Mouse (Mus musculus): Measurements from ENCODE around the gene Med15. TPM values are rescaled to one million over a fixed set of nuclear protein-coding genes. Genes with fewer than 3 reads are reported as not detected.
A peak's percentile ranks its signal among the peaks of the same experiment; 100 is the strongest.

Gene Med15
- polyA plus RNA-seq, 1 experiment from 2014 or later: 39.2 TPM

DNA sequence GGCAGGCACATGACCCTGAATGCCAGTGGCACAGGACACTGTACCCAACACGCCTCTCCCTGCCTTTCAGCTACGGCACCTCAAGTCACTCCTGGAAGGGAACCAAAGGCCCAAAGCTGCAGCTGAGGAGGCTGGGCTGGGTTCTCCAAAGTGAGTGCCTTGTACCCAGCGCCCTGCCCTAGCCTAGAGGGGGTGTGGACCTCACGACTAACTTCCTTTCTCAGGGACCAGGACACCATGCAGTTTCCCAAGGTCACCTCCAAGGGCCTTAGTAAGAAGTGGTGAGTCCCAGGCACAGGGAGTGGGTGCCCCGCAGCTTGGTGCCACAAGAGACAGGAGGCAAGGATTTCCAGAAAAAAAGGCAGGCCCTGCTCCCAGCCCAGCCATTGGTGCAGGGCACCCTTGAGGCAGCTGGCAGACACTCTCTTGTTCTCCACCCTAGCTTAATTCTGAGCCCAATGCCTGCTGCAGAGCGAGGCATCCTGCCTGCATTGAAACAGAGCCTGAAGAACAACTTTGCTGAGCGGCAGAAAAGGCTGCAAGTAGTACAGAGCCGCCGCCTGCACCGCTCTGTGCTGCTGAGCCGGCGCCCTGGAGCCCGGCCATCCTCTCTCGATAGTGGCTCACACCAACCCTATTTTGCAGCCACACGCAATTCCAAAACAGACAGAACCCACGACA is 82.6 kb downstream of the Med15 start:
- no peak overlapping the region for H3K9ac ChIP-seq (ENCODE audit: low read length)
- H3K36me3 ChIP-seq (ENCODE audit: control insufficient read depth, insufficient read depth, low read length): peaks cover 35% of the 10 kb centered on the region
- ATAC-seq (ENCODE audit: insufficient read depth, low FRiP score): no peak
- 84% methylated on average over 16 of the region's 16 CpGs for WGBS
- no peak overlapping the region for H3K4me3 ChIP-seq (replicated peaks; ENCODE audit: low read length)
- H3K4me1 ChIP-seq (ENCODE audit: control insufficient read depth, insufficient read depth, low read length): peaks cover 7% of the 10 kb centered on the region
- no peak overlapping the region for H3K27ac ChIP-seq (ENCODE audit: low read length)
- H3K27me3 ChIP-seq (ENCODE audit: control insufficient read depth, insufficient read depth, low read length): no peaks in the 10 kb centered on the region
- H3K4me2 ChIP-seq (ENCODE audit: low read depth, low read length): no peak overlapping the region
- H3K9me3 ChIP-seq (replicated peaks; ENCODE audit: control insufficient read depth, low read length): no peaks in the 10 kb centered on the region

- no peak for ATAC-seq (ENCODE audit: insufficient read depth, low FRiP score)
- Histone ChIP-seq H3K27me3 (ENCODE audit: control insufficient read depth, insufficient read depth, low read length) (no peaks in the 10 kb centered on the region), H3K4me3 (replicated peaks; ENCODE audit: low read length) (no peak overlapping the region), H3K27ac (ENCODE audit: low read length) (no peak overlapping the region), H3K4me2 (ENCODE audit: low read depth, low read length) (no peak overlapping the region), H3K4me1 (ENCODE audit: control insufficient read depth, insufficient read depth, low read length) (peaks cover 7% of the 10 kb centered on the region), H3K9me3 (replicated peaks; ENCODE audit: control insufficient read depth, low read length) (no peaks in the 10 kb centered on the region), H3K36me3 (ENCODE audit: control insufficient read depth, insufficient read depth, low read length) (peaks cover 17% of the 10 kb centered on the region), H3K9ac (ENCODE audit: low read length) (no peak overlapping the region)
- 83% methylated on average over 10 of the region's 10 CpGs for WGBS
Measured at GRCm38 (mm10) chr16:17647566-17648340, 84.9 kb downstream of the Med15 start.

DNA sequence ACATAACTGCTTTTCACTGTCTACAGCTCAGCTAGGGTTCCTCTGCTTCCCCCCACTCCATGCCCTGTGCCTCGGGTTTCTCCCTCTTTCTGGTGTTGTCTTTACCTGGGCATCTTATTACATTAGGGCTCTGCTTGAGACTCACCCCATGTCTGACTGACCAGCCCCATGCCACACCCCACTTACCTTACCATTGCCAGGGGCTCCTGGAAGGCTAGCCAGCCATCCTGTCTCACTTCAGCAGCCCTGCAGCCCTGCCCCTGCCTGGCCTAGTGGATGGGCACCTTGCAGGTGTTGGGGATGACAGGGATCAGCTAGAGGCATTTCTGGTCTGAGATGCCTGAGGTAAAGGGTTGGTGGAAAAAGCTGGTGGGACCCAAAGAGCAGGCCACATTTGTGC is 85.5 kb downstream of the Med15 start:
- Histone ChIP-seq H3K27ac (ENCODE audit: low read length) (no peak overlapping the region), H3K9ac (ENCODE audit: low read length) (peak overlapping the region; percentile 75; the same call in 1 of the 2 replicates), H3K4me2 (ENCODE audit: low read depth, low read length) (peak overlapping the region; percentile 94), H3K9me3 (replicated peaks; ENCODE audit: control insufficient read depth, low read length) (no peaks in the 10 kb centered on the region), H3K4me1 (ENCODE audit: control insufficient read depth, insufficient read depth, low read length) (peaks cover 7% of the 10 kb centered on the region), H3K4me3 (replicated peaks; ENCODE audit: low read length) (peak overlapping the region; percentile 57), H3K36me3 (ENCODE audit: control insufficient read depth, insufficient read depth, low read length) (peaks cover 17% of the 10 kb centered on the region), H3K27me3 (ENCODE audit: control insufficient read depth, insufficient read depth, low read length) (no peaks in the 10 kb centered on the region)
- 30% methylated on average over 1 of the region's 1 CpGs for WGBS
- no peak for ATAC-seq (ENCODE audit: insufficient read depth, low FRiP score)

DNA sequence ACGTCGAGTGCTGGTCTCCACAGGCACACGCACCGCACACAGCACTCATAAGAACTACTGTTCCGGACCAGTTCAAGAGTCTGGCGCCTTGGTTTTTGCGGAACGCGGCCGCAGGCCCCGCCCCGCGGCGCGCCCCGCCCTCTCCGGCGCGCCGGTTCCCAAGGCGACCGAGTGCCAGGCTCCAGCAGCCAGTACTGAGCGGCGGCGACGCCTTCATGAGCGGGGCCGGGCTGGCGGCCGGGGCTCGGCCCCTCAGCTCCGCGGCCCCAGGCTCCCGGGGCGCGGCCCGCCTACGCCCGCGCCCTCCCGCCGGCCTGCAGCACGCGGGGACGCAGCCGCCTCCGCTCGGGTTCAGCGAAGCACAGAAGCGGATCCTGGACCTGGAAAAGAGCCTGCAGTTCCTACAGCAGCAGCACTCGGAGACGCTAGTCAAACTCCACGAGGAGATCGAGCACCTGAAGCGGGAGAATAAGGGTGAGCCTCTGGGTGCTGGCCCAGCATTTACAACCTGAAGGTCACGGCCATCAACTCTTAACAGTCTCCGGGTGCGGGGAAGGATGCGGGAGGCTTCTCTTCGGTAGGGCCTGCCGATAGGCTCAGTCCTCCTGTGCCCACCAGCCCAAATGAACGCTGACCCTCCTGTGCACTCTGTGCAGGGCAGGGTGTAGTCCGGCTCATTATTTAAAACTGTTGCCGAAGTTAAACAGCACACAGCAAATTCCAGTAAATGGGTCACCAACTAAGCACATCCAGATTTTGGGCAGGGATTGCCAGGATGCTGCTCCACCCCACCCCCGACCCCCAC is 86.2 kb downstream of the Med15 start, which contains the start of gene Ccdc74a:
Ccdc74a (plus strand) TSS at position 161 of the 805 bp plus-strand sequence.
- Histone ChIP-seq H3K9me3 (replicated peaks; ENCODE audit: control insufficient read depth, low read length) (no peaks in the 10 kb centered on the region), H3K4me3 (replicated peaks; ENCODE audit: low read length) (peak within 1 kb of the TSS; percentile 57), H3K9ac (ENCODE audit: low read length) (peak within 1 kb of the TSS; percentile 75), H3K27ac (ENCODE audit: low read length) (peak within 1 kb of the TSS; percentile 29; the same call in 1 of the 2 replicates), H3K27me3 (ENCODE audit: control insufficient read depth, insufficient read depth, low read length) (no peaks in the 10 kb centered on the region), H3K4me2 (ENCODE audit: low read depth, low read length) (peak within 1 kb of the TSS; percentile 94), H3K36me3 (ENCODE audit: control insufficient read depth, insufficient read depth, low read length) (peaks cover 15% of the 10 kb centered on the region), H3K4me1 (ENCODE audit: control insufficient read depth, insufficient read depth, low read length) (peaks cover 7% of the 10 kb centered on the region)
- 2% methylated on average over 65 of the region's 65 CpGs for WGBS
- ATAC-seq (ENCODE audit: insufficient read depth, low FRiP score): peak; percentile 97

DNA sequence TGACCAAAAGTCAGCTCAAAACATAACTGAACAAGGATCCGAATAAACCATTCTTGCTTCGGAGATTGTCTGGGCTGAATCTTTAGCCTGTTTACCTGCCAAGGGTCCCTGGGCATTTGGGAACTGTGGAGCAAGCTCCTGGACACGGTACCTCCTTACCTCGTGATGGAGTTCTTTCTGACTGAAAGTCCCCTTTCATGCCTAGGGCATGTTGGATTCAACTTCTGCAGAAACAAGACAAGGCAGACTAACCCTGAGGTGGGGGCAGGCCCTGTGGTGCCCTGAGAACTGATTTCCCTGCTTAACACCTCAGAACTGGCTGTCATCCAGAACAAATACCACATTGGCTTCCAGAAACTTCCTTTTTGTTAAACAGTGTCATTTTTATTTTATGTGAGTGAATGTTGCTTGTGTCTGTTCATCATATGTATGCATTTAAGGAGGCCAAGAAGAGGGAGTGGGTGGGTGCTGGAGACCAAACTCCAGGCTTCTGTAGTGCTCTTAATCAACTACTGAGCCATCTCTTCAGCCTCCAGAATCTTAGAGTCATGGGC is 89.2 kb downstream of the Med15 start:
- H3K27me3 ChIP-seq (ENCODE audit: control insufficient read depth, insufficient read depth, low read length): no peaks in the 10 kb centered on the region
- H3K36me3 ChIP-seq (ENCODE audit: control insufficient read depth, insufficient read depth, low read length): peaks cover 28% of the 10 kb centered on the region
- ATAC-seq (ENCODE audit: insufficient read depth, low FRiP score): no peak
- 92% methylated on average over 4 of the region's 4 CpGs for WGBS
- H3K4me3 ChIP-seq (replicated peaks; ENCODE audit: low read length): no peak overlapping the region
- H3K9me3 ChIP-seq (replicated peaks; ENCODE audit: control insufficient read depth, low read length): no peaks in the 10 kb centered on the region
- H3K27ac ChIP-seq (ENCODE audit: low read length): no peak overlapping the region
- no peak overlapping the region for H3K4me2 ChIP-seq (ENCODE audit: low read depth, low read length)
- H3K4me1 ChIP-seq (ENCODE audit: control insufficient read depth, insufficient read depth, low read length): peaks cover 7% of the 10 kb centered on the region
- no peak overlapping the region for H3K9ac ChIP-seq (ENCODE audit: low read length)

GRCm38 (mm10) chr16:17642311-17642710 is 90.4 kb downstream of the Med15 start:
- Histone ChIP-seq H3K4me1 (ENCODE audit: control insufficient read depth, insufficient read depth, low read length) (peaks cover 7% of the 10 kb centered on the region), H3K36me3 (ENCODE audit: control insufficient read depth, insufficient read depth, low read length) (peaks cover 31% of the 10 kb centered on the region), H3K27me3 (ENCODE audit: control insufficient read depth, insufficient read depth, low read length) (no peaks in the 10 kb centered on the region), H3K27ac (ENCODE audit: low read length) (no peak overlapping the region), H3K4me3 (replicated peaks; ENCODE audit: low read length) (no peak overlapping the region), H3K4me2 (ENCODE audit: low read depth, low read length) (no peak overlapping the region), H3K9me3 (replicated peaks; ENCODE audit: control insufficient read depth, low read length) (no peaks in the 10 kb centered on the region), H3K9ac (ENCODE audit: low read length) (no peak overlapping the region)
- 88% methylated on average over 8 of the region's 8 CpGs for WGBS
- no peak for ATAC-seq (ENCODE audit: insufficient read depth, low FRiP score)

GRCm38 (mm10) chr16:17641301-17641700 is 91.4 kb downstream of the Med15 start:
- no peak overlapping the region for H3K4me3 ChIP-seq (replicated peaks; ENCODE audit: low read length)
- no peak overlapping the region for H3K27ac ChIP-seq (ENCODE audit: low read length)
- H3K9me3 ChIP-seq (replicated peaks; ENCODE audit: control insufficient read depth, low read length): no peaks in the 10 kb centered on the region
- peaks cover 31% of the 10 kb centered on the region for H3K36me3 ChIP-seq (ENCODE audit: control insufficient read depth, insufficient read depth, low read length)
- ATAC-seq (ENCODE audit: insufficient read depth, low FRiP score): no peak
- H3K4me1 ChIP-seq (ENCODE audit: control insufficient read depth, insufficient read depth, low read length): 0 out of 2 replicates have a peak, but pooled peaks cover 2% of the 10 kb centered on the region
- H3K9ac ChIP-seq (ENCODE audit: low read length): no peak overlapping the region
- H3K27me3 ChIP-seq (ENCODE audit: control insufficient read depth, insufficient read depth, low read length): no peaks in the 10 kb centered on the region
- H3K4me2 ChIP-seq (ENCODE audit: low read depth, low read length): no peak overlapping the region
- 86% methylated on average over 6 of the region's 6 CpGs for WGBS

- 89% methylated on average over 9 of the region's 9 CpGs for WGBS
- H3K9ac ChIP-seq (ENCODE audit: low read length): no peak overlapping the region
- ATAC-seq (ENCODE audit: insufficient read depth, low FRiP score): no peak
- H3K36me3 ChIP-seq (ENCODE audit: control insufficient read depth, insufficient read depth, low read length): peaks cover 31% of the 10 kb centered on the region
- H3K4me3 ChIP-seq (replicated peaks; ENCODE audit: low read length): no peak overlapping the region
- H3K4me1 ChIP-seq (ENCODE audit: control insufficient read depth, insufficient read depth, low read length): no peaks in the 10 kb centered on the region
- H3K27ac ChIP-seq (ENCODE audit: low read length): no peak overlapping the region
- H3K9me3 ChIP-seq (replicated peaks; ENCODE audit: control insufficient read depth, low read length): no peaks in the 10 kb centered on the region
- H3K27me3 ChIP-seq (ENCODE audit: control insufficient read depth, insufficient read depth, low read length): no peaks in the 10 kb centered on the region
- no peak overlapping the region for H3K4me2 ChIP-seq (ENCODE audit: low read depth, low read length)
Measured at GRCm38 (mm10) chr16:17640706-17641105, 92.0 kb downstream of the Med15 start.

All from stomach, embryonic 16.5 days (tissue).